Mouse (Mus musculus): ENCODE results near the gene Tmem59l.

DNA sequence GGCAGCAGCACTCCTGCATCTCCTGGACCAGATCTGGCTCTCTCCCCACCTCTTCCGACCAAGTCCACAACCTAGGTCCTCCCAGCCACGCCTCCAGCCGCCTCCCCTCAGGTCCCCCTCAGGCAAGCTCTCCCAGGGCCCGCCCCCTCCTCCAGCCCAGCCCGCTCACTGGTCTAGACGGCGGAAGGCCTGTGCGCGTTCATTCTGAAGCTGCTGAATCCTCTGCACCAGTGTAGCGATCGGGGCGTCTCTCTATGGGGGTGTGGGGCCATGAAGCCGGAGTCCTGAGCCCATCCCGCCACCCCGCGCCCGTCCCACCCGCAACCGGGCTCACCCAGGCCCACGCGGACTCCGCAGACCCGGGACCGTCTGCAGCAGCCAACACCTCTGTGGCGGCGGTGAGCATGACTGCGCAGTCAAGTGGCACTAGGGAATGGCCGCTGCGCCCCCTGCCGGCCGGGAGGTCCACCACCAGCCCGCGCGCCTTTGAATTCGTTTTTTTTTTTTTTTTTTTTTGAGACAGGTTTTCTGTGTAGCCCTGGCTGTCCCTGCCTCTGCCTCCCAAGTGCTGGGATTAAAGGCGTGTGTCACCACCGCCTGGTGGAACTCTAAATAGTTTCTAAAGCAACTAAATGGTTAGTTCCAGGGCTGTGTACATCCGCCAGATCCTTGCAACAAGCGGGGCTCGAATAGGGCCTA lies 19.3 kb upstream of the Tmem59l start, which contains the start of gene Rex1bd:
- TF ChIP-seq POLR2A (IDR thresholded peaks at IDR 0.05; ENCODE audit: borderline replicate concordance, insufficient read depth, low read length) (peak; percentile 64), CTCF (IDR thresholded peaks at IDR 0.05; ENCODE audit: borderline replicate concordance, insufficient read depth, low read depth, low read length) (peak; percentile 69)

All from cerebellum, adult 2 months (tissue).